Mouse (Mus musculus): Measurements from ENCODE around the gene Rasl10b.

Gene Rasl10b

GRCm38 (mm10) chr11:83429355-83429754 lies 20.4 kb downstream of the Rasl10b start, which contains the start of gene Gas2l2:
Gene Gas2l2, minus strand, starts transcription at chr11:83429455.
- no peak for DNase-seq (ENCODE audit: low spot score in 2 of 2)

- no peak for DNase-seq (ENCODE audit: low spot score in 2 of 2)
Observed at GRCm38 (mm10) chr11:83432533-83432932, 23.6 kb downstream of the Rasl10b start.

DNA sequence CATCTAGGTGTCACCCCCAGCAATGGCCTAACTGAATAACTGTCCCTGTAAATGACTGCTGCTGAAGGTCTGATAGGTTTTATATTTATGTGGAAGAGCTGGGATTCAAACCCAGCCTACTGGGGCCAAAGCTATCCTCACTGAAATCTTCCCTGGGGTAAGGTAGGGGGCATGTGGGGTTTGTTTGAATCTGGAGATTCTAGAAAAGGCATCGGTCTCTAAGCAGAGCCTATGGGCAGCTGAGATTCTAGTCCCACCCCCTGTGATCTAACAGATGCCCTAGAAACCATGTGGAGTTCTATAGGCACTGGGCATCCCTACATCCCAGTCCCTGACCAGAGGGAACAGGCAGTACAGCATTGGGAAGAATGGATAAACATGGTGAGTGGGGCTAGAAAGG lies 28.4 kb downstream of the Rasl10b start, which contains the start of gene 1700020L24Rik:
1700020L24Rik (plus strand) TSS at position 301 of the 400 bp plus-strand sequence.
- DNase-seq (ENCODE audit: low spot score in 2 of 2): no peak

GRCm38 (mm10) chr11:83439426-83440060 lies 30.6 kb downstream of the Rasl10b start:
- DNase-seq (ENCODE audit: low spot score in 2 of 2): no peak

DNA sequence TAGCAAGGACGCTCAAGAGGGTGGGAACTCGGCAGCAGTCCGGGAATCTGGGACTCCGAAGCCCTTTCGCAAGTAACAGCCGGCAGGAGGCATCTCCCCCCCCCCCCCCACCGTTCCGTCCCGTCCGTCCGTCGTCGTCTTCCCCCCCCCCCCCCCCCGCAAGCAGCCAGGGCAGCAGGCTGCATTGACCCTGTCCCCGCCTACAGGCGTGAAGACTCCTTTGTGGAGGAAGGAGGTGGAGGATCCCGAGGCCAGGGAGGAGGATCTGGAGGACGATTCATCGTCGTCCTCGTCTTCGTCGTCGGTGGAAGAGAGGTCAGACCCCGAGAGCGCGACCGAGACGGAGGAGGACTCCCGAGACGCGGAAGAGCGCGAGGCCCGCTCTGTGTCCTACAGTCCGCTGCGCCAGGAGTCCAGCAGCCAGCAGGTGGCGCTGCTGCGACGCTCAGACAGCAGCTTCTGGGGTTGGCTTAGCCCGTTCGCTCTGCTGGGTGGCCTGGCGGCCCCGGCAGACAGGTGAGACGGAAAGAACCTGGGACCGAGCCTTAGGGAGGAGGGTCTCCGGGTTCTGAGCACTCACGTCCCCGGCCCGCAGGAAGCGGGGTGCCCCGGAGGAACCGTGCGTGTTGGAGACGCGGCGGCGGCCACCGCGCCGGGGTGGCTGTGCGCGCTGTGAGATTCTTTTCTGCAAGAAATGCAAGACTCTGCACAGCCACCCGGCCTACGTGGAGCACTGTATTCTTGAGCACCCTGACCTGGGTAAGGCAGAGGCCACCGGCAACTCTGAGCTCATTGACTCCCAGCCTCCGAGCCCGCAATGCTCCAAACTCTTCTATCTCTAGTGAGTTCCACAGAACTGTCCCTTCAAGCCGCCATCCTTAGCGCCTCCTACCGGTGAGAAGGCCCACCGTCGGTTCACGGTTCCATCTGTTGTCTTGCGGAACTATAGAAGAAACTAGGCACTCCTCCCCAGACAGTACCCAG lies 31.4 kb downstream of the Rasl10b start:
- peak; percentile 87 to 91 for DNase-seq (ENCODE audit: low spot score in 2 of 2)

DNA sequence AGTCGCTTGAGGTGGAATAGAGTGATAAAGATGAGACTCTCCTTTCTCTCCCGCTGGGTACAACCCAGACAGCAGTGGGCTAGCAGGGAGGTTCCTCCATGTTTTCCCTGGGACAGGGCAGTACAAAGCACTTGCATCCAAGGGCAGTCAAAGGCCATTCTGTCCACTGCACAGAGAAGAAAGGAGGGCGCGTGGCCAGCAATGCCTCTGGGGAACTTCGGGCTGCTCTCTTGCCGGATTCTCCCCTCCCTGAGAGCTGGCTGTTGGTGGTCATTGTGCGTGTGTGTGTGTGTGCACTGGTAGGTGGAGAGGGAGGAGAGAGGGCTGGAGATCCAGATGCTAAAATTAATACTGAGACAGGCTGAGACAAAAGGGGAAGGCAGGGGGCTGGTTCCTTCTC lies 32.3 kb downstream of the Rasl10b start:
- no peak for DNase-seq (ENCODE audit: low spot score in 2 of 2)

DNA sequence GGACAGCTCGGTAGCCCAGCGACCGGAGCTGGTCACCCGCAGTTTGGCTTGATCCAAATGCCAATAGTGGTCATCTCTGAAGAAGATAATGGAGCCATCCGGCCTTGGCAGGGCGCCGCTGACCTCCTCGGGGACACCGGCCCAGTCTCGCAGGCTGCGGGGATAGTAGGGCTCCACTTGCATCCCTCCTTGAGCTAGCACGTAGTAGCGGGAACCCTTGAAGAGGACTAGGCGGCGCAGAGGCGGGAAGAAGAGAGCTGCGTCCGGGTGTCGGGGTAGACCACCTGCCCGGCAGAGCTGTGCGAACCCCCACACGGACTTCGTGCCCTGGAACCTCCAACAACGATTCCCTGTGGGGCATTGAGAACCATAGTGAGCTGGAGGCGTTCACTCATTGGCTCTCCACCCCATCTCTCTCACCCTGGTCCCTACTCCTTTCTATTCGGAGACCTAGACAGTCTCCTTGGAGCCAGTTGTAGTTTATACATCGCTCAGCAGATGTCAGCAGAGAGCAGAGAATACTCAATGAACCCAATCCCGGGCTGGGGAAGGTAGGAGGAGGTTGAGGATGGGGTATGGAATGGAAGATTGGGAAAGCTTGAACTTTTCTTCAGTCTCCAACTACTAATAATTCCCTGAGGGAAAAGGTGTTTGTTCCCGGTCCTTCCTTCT lies 33.8 kb downstream of the Rasl10b start:
- DNase-seq (ENCODE audit: low spot score in 2 of 2): peak; percentile 81 to 87

DNA sequence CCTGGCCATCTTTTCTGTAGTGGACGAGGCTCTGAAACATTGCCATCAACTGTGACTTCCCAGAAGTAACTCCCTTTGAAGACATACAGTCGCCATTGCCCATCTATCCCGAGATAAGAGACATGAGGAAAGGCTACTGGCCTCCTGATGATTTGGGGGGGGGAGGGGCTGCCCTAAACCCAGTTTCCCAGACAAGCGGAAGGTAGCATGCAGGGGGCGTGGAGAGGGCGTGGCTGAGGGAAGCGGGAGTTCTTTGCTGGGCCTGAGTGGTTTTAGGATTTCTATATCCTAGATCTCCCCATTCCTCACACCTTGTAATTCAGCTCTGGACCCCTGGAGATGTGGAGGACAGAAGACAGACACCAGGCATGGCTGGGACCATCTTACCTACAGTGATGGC lies 34.9 kb downstream of the Rasl10b start:
- DNase-seq (ENCODE audit: low spot score in 2 of 2): no peak

- DNase-seq (ENCODE audit: low spot score in 2 of 2): no peak
Observed at GRCm38 (mm10) chr11:83445001-83445400, 36.1 kb downstream of the Rasl10b start.

GRCm38 (mm10) chr11:83447612-83448011 lies 38.7 kb downstream of the Rasl10b start:
- no peak for DNase-seq (ENCODE audit: low spot score in 2 of 2)

GRCm38 (mm10) chr11:83448021-83448926 lies 39.3 kb downstream of the Rasl10b start:
- no peak for DNase-seq (ENCODE audit: low spot score in 2 of 2)

DNA sequence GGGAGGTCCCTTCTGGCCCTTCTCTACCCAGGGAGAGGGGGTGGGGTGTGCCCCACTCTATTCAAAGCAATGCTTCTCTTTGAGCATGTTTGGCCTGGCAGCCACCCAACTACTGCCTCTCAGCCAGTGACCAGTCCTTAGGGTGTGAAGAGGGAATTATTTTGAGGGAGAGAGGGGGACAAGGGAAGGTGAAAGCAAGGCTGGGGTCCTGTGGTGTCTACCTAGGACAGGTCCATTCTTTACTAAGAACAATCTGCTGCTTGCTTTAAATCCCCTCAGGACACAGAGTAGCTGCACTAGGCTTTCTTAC lies 39.9 kb downstream of the Rasl10b start:
- DNase-seq (ENCODE audit: low spot score in 2 of 2): peak in 1 of 2 experiments; percentile 64

GRCm38 (mm10) chr11:83449298-83449697 lies 40.4 kb downstream of the Rasl10b start:
- no peak for DNase-seq (ENCODE audit: low spot score in 2 of 2)

DNA sequence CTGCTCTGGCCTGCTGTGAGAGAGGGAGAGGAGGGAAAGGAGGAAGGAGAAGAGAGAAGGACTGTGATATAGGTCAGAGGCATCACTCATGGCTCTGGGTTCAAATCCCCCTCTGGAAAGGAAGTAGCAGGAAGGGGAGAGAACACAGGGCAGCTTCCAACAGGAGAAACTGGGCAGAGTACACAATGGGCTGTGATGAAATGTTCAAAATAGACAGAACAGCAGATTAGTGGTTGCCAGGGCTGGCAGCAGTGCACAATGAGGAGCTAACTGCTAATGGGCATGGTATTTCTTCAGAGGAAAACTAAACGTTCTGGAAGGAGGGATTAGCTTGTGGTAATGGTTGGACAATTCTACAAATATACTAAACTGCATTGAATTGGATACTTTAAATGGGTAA lies 41.6 kb downstream of the Rasl10b start:
- DNase-seq (ENCODE audit: low spot score in 2 of 2): no peak

- no peak for DNase-seq (ENCODE audit: low spot score in 2 of 2)
Observed at GRCm38 (mm10) chr11:83451281-83451680, 42.3 kb downstream of the Rasl10b start.

- no peak for DNase-seq (ENCODE audit: low spot score in 2 of 2)
Observed at GRCm38 (mm10) chr11:83454548-83454947, 45.6 kb downstream of the Rasl10b start.

- no peak for DNase-seq (ENCODE audit: low spot score in 2 of 2)
Observed at GRCm38 (mm10) chr11:83455608-83456007, 46.7 kb downstream of the Rasl10b start.

DNA sequence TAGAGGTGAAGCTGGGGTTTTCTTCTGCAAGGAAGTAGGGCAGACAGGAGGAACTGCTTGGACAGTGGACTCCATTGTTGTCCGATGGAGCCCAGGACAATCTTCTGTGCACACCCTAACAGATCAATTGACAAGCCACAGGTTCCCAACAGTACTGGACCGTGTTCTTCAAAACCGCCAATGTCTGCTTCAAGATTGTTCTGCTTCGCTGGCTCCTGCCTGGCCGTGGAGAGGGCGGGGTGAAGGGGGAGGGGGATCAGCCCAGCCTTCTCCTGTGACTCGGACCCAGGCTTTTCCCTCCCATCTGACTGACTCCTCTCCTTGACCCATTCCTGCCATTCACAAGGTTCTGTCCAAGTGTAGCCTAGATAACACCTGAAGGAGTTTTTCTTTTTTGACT lies 48.3 kb downstream of the Rasl10b start:
- no peak for DNase-seq (ENCODE audit: low spot score in 2 of 2)

- no peak for DNase-seq (ENCODE audit: low spot score in 2 of 2)
Observed at GRCm38 (mm10) chr11:83457912-83458601, 49.1 kb downstream of the Rasl10b start.

- DNase-seq (ENCODE audit: low spot score in 2 of 2): no peak
Observed at GRCm38 (mm10) chr11:83461462-83462027, 52.6 kb downstream of the Rasl10b start.
